Mouse (Mus musculus) left cerebral cortex, adult 2 months (tissue): ENCODE data around the gene Fam160a1. TPM values are rescaled to one million over a fixed set of nuclear protein-coding genes. Genes with fewer than 3 reads are reported as not detected.

ENCODE experiments used
- DNase-seq, 2 experiments: peaks; one replicate each; pipeline ENCODE4 v3.0.0; 2021 to 2022; ENCODE audit warnings: low spot score in 2 of 2, mixed read lengths in 1 of 2; ENCODE audit errors: extremely low spot score in 1 of 2
- H3K27ac ChIP-seq: fragments of 200-600 bp; 2 replicates; pipeline ENCODE4 v1.8.1; 2022
- H3K4me3 ChIP-seq: fragments of 200-600 bp; 2 replicates; pipeline ENCODE4 v1.8.1; 2022
- CTCF ChIP-seq: fragments of 200-600 bp; IDR thresholded peaks from 2 replicates; pipeline ENCODE4 v1.8.1; 2022; ENCODE audit warnings: antibody characterized with exemption, mild to moderate bottlenecking, moderate library complexity
- intact Hi-C: fragments of 180-260 bp; cut with DNase I; formaldehyde crosslinking; loops from one replicate; pipeline ENCODE4 v1.15.1; 2025
- total RNA-seq, 2 experiments: library from RNA; stranded (reverse); gene quantifications; 2 replicates each; pipeline ENCODE4 v1.2.3; 2021

The Fam160a1 gene
- total RNA-seq, 2 experiments from 2014 or later: 3.2 to 5.6 TPM

DNA sequence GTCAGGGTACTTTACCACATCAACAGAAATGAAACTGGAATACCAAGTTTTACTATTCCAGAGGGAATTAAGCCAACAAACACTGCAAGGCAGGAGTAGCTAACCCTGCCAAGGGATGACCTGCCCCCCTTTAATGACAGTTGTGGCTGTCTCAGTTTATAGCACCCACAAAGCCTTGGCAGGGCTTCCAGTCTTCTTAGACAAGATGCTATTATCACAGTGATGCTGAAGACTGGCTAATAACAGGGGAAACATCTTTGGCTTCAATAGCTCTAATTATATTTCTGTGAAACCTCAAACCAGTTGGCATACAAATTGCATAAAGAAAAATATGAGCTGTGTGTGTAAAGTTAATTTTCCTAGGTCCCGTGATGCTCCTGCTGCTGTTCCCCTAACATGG lies 29.2 kb upstream of the Fam160a1 start:
- no peak overlapping the region for H3K27ac ChIP-seq
- intact Hi-C loops: no loop called here
- no peak overlapping the region for H3K4me3 ChIP-seq
- no peak for DNase-seq
- no peak for TF ChIP-seq CTCF

DNA sequence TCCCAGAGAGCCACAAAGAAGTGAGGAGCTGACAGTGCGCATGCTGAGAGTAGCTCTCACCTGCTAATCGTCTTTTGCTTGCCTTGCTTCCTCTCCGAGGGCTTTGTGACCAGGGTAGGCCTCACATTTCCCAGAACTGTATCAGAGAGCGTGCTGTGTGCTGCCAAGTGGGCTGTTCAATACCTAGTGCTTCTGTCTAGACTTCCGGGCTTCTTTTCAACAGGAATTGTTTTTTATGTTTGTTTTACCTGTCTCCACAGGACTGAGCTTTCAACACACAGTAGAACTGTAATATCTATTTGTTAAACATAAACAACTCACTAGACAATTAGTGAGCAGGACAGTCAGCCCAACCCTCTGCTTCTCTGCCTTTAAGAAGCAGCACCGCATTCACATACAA lies 28.2 kb upstream of the Fam160a1 start:
- TF ChIP-seq CTCF: no peak
- intact Hi-C loops: no loop called here
- no peak for DNase-seq
- Histone ChIP-seq H3K4me3 (no peak overlapping the region), H3K27ac (no peak overlapping the region)

DNA sequence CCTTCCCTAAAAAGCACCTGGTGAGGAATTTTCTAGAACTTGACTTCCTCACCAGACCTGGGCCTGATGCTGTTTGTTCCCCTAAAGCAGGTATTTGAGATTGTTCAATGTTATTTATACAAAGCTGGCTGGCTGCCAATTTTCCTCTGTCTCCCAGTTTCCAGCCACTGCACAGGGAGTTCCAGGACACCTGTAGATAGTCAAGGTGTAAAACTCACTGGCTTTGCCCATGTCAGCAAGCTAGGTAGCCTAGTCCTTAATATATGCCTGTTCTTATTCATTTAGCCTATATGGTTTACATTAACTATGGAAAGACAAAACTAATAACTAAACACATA lies 25.8 kb upstream of the Fam160a1 start:
- intact Hi-C loops: no loop called here
- no peak for TF ChIP-seq CTCF
- Histone ChIP-seq H3K27ac (no peak overlapping the region), H3K4me3 (no peak overlapping the region)
- no peak for DNase-seq

DNA sequence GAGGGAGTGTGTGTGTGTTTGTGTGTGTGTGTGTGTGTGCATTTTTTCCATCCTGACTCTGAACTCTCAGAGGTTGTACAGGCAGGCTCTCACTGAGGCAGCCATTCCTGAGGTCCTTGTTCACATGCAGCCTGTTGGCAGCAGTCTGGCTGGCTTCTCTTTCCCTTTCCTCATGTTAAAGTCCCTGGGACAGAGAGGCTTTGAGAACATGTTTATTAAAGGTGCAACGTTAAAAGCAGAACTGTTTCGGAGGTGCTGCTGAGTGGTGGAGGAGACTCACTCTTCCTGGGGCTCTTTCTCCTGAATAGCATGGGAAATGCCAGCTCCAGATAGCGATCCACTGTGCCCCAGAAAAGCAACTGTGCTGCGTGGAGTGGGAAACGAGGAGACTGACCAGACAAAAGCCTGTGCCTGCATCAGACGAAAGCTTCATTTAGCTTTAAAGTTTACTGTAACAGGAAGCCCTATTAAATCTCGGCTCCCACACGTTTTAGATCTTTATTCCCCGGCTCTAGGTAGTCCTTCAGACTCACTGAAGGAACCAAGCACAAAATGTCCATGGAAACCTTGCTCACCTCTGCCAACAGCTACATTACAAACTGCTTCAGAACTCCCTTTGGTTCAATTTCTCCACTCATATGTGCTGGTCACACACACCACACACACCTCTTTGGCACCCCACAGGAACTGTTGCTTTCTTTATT lies 25.2 kb upstream of the Fam160a1 start:
- no peak overlapping the region for H3K4me3 ChIP-seq
- intact Hi-C loops: no loop called here
- DNase-seq: no peak
- H3K27ac ChIP-seq: no peak overlapping the region
- no peak for TF ChIP-seq CTCF

DNA sequence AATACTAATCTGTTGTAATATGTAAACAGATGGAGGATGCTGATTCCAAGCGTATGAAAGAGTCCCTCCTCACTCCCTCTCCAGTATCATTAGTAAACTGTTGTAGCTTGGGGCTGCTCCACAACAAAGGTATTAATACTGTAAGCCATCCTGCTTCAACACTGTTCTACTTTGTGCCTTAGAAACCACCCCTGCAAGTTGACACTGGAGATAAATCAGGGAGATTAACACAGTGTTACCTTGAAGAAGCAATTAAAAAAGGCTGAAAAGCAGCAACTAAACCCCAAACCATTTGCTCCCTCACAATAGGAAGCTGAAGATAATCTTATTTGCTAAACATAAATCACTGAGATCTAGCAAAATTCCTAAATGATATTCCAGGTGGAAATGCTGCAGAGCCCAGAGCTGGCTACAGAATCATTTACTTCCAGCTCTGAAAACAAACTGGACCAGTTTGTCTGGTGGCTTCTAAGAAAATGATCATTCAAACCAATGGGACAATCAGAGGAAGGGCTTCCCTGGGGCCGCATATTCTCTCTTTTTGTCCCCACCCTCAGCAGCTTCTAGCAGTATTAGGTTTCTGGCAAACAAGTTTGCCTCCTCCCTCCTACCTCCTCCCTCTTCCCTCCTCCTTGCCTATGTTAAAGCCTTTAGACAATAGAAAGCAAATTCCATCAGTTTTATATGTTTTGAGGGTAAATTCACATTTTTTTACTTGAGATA lies 24.5 kb upstream of the Fam160a1 start:
- TF ChIP-seq CTCF: no peak
- no peak for DNase-seq
- H3K4me3 ChIP-seq: no peak overlapping the region
- intact Hi-C loops: no loop called here
- no peak overlapping the region for H3K27ac ChIP-seq

DNA sequence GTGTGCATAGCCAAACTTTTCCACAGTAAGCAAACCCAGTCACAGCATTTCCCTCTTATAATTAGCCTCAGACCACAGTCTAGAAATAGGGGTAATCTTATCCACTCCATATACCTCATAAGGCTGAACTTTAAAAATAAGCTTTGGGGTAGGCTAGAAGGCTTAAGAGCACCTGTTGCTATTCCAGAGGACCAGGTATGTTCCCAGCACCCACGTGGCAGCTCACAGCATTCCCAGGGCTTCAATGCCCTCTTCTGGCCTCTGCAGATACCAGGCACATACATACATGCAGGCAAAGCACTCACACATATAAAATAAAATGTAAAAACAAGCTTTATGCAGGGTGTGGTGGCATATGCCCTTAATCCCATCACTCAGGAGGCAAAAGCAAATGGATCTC lies 16.5 kb upstream of the Fam160a1 start:
- no peak for TF ChIP-seq CTCF
- DNase-seq: no peak
- Histone ChIP-seq H3K4me3 (no peak overlapping the region), H3K27ac (no peak overlapping the region)
- intact Hi-C loops: no loop called here

DNA sequence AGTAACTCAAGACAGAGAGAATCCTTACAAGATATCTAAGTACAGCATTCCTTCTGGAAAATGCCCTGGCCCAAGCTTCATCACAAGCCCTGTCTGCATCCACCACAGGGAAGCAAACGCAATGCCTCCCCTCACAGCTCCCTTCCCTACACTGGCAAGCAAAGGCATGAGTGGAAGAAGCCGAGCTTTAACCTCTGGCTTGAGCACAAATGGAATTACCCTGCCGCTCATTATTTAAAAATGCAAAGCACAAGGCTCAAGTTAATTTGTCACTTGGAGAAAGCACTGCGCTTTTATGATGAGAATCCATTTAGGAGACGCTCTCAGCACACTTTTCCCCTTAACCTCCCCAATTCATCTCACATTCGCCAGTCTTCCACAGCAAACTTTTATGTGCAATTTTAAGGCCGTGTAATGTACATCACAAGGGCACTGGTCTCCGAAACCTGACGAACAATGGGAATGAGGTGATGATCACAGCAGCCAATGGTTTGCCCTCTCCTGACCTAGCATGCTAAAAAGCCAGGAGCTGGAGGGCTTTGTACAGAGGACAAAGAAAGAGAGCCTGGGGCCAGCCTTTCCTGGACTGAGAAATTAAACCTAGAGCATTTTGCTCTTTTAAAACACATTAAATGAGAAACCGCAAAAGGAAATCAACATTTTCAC lies 15.5 kb upstream of the Fam160a1 start:
- Histone ChIP-seq H3K4me3 (no peak overlapping the region), H3K27ac (no peak overlapping the region)
- no peak for DNase-seq
- intact Hi-C loops: no loop called here
- TF ChIP-seq CTCF: no peak

DNA sequence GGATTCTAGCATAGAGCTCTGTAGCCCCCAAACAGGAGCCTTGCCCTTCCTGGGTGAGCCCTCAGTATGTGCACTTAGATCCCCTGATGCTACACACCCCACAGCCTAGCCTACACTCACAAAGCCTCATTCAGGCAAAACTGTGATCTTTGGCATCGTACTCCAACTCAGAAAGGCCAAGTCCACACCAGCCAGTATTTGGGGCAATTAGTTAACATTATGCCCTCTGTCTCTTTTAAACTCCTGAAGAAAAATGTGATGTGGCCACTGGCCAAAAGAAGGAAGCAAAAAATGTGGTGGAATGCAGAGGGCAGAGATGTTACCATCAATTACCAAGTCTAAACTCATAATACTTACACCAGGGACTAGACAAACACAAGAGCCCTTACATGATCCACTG lies 14.7 kb upstream of the Fam160a1 start:
- intact Hi-C loops: no loop called here
- no peak for TF ChIP-seq CTCF
- Histone ChIP-seq H3K27ac (no peak overlapping the region), H3K4me3 (no peak overlapping the region)
- no peak for DNase-seq

DNA sequence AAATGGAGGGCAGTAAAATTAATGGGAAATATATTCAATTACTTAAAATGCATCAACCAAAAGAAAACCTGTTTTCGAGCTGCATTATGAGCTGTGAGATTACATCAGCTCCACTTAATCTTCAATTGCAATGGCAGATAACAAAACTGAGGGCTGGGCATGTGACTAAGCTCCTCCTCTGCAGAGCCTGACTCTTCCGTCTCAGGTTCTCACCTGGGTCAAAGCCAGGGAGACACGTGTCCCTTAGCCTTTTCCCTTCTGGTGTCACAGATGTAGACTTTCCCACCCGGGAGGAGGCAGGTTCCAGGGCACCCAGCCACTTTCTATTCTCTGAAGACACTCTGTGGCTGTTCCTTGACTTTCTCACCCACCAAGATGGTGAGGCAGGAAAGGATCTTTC lies 12.0 kb upstream of the Fam160a1 start:
- H3K27ac ChIP-seq: no peak overlapping the region
- intact Hi-C loops: no loop called here
- no peak for DNase-seq
- TF ChIP-seq CTCF: no peak
- no peak overlapping the region for H3K4me3 ChIP-seq

DNA sequence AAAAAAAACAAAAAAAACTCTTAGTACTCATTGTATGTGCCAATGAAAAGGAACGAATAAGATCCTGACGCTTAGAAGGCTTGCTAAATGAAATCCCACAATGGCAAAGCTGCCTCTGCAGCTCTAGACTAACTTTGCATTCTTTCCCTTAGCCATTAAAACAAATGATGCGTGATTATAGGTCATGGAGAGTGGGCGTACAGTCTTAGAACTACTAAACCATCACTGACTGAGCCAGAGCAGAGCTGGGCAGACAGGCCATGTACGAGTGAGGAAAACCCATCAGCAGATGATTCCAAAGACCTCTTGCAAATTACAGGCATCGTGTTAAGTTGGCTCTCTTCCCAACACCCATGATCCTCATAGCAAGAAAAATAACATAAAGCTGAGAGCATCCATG lies 10.7 kb upstream of the Fam160a1 start:
- Histone ChIP-seq H3K4me3 (no peak overlapping the region), H3K27ac (no peak overlapping the region)
- TF ChIP-seq CTCF: no peak
- intact Hi-C loops: no loop called here
- DNase-seq: no peak

DNA sequence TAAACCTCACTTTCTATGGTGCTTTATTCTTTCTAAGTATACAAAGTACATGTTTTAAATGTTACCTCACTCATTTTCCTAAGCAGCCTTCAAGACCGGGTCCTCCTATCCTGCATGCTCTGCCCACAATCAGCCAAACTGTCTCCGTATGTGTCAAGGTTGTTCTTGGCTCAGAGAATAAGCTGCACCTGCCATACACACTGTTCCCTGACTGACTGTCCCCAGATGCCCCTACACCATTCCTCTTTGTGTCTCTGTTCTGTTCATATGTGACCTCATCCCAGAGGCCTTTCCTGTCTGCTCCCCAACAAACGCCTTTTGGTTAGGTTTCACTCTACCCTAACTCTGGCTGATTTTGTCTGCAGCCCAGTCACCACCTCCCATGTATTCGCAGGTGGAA lies 10.2 kb upstream of the Fam160a1 start:
- intact Hi-C loops: no loop called here
- TF ChIP-seq CTCF: no peak
- no peak overlapping the region for H3K4me3 ChIP-seq
- DNase-seq: no peak
- H3K27ac ChIP-seq: no peak overlapping the region

DNA sequence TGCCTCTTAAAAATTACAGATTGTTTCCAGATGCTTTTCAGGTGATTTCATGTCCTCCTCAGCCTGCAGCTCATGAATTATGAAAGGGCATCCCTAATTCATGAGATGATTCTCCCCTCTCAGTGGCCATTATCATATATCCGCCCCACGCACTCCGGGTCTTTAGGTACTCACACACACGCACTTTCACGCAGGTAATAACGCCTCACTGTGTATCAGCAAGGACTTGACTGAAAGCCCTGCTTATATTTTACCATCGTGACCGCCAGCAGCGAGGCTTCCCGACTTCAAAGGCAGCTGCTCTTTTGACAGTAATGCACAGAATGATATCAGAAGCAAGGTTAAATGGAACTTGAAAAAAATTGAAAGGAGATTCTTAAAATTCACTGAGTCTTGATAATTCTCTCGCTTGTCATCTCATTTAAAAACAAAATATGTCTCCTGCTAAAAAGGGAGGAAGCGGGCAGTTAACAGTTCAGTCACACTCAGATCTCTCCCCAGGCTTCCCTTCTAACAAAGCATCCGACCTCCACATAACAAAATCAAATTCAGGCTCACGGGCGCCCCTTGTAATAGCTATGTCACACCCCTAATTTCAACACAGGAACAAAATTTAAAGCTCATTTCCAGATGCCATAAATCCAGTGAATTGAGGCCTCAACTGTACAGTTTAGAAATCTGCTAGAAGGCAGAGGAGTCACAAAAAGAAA lies 3.9 kb upstream of the Fam160a1 start:
- no peak for TF ChIP-seq CTCF
- DNase-seq: no peak
- Histone ChIP-seq H3K27ac (no peak overlapping the region), H3K4me3 (no peak overlapping the region)
- intact Hi-C loops: no loop called here
